Mouse (Mus musculus): Measurements from ENCODE around the gene Mptx1.
"Not testable (repeated sequence)": the region's sequence is repeated elsewhere in the genome, so short reads cannot be mapped to it uniquely, and the experiment has no call there.

The Mptx1 gene

GRCm38 (mm10) chr1:174330218-174330617 lies at the start of gene Mptx1:
Gene Mptx1 (plus strand): TSS chr1:174330518.
- no peak for DNase-seq

GRCm38 (mm10) chr1:174303162-174303561 lies 27.2 kb upstream of the Mptx1 start:
- no peak for DNase-seq

GRCm38 (mm10) chr1:174317308-174317707 lies 13.0 kb upstream of the Mptx1 start:
- no peak for DNase-seq

GRCm38 (mm10) chr1:174353636-174354035 lies 23.3 kb downstream of the Mptx1 start:
- DNase-seq: not testable (repeated sequence)

GRCm38 (mm10) chr1:174354640-174355039 lies 24.3 kb downstream of the Mptx1 start:
- DNase-seq: no peak

- DNase-seq: no peak
Observed at GRCm38 (mm10) chr1:174364882-174365451, 34.6 kb downstream of the Mptx1 start, which contains the start of gene Olfr417. Gene Olfr417 (plus strand): TSS chr1:174365122.

GRCm38 (mm10) chr1:174373799-174374198 lies 43.5 kb downstream of the Mptx1 start:
- DNase-seq: no peak

Measured in kidney, postnatal 10 days (tissue).